Mouse (Mus musculus) limb, embryonic 12.5 days (tissue): ENCODE results near the gene Chrm5. TPM values are rescaled to one million over a fixed set of nuclear protein-coding genes. Genes with fewer than 3 reads are reported as not detected.
A peak's percentile ranks its signal among the peaks of the same experiment; 100 is the strongest.

Experiments used
- ATAC-seq: fragments of 200-750 bp; cut with Nextera tagmentation; 2 replicates; pipeline ENCODE4 v1.8.0; 2017; ENCODE audit warnings: low read depth, moderate TSS enrichment; ENCODE audit not compliant: insufficient number of reproducible peaks, insufficient read depth, low FRiP score, low TSS enrichment
- H3K27ac ChIP-seq: fragments of 300-500 bp; sonication (generic); 2 replicates; pipeline ENCODE4 v1.5.1; 2016; ENCODE audit warnings: mild to moderate bottlenecking, moderate library complexity
- H3K27me3 ChIP-seq: fragments of 300-500 bp; sonication (generic); 2 replicates; pipeline ENCODE4 v1.6.1; 2016; ENCODE audit warnings: mild to moderate bottlenecking, moderate library complexity
- H3K36me3 ChIP-seq: fragments of 300-500 bp; sonication (generic); 2 replicates; pipeline ENCODE4 v1.6.1; 2016; ENCODE audit warnings: mild to moderate bottlenecking, moderate library complexity
- H3K4me1 ChIP-seq: fragments of 300-500 bp; sonication (generic); replicated peaks from 2 replicates; pipeline ENCODE4 v1.6.1; 2016
- H3K4me2 ChIP-seq: fragments of 300-500 bp; sonication (generic); 2 replicates; pipeline ENCODE4 v1.6.1; 2016; ENCODE audit warnings: mild to moderate bottlenecking, moderate library complexity
- H3K4me3 ChIP-seq: fragments of 300-500 bp; sonication (generic); replicated peaks from 2 replicates; pipeline ENCODE4 v1.5.1; 2016; ENCODE audit warnings: mild to moderate bottlenecking
- H3K9ac ChIP-seq: fragments of 300-500 bp; sonication (generic); replicated peaks from 2 replicates; pipeline ENCODE4 v1.6.1; 2016; ENCODE audit warnings: mild to moderate bottlenecking, moderate library complexity
- H3K9me3 ChIP-seq: fragments of 300-500 bp; sonication (generic); 2 replicates; pipeline ENCODE4 v1.6.1; 2016; ENCODE audit warnings: mild to moderate bottlenecking, moderate library complexity
- WGBS: fragments of 180-500 bp; shearing (Covaris S2); methylation state at CpG from one replicate; pipeline ENCODE4 v1.1.7; 2016; 5-methylcytosine and 5-hydroxymethylcytosine counted together
- polyA plus RNA-seq: library from polyadenylated mRNA; unstranded; fragments of >200 nt; fragmentation: Nextera tagmentation; extraction: Ambion mirVana; gene quantifications from 2 replicates; pipeline ENCODE4 v1.2.1, GENCODE M21; 2016

Chrm5 gene
- polyA plus RNA-seq, 1 experiment from 2014 or later: not detected

GRCm38 (mm10) chr2:112501209-112501608, 20.6 kb upstream of the Chrm5 start:
- Histone ChIP-seq H3K27me3 (no peaks in the 10 kb centered on the region), H3K4me2 (no peak overlapping the region), H3K9me3 (no peaks in the 10 kb centered on the region), H3K9ac (no peak overlapping the region), H3K36me3 (no peaks in the 10 kb centered on the region), H3K27ac (no peak overlapping the region), H3K4me3 (no peak overlapping the region), H3K4me1 (peaks cover 9% of the 10 kb centered on the region; the same call in 1 of the 2 replicates)
- ATAC-seq: peak; percentile 60; the same call in 1 of the 2 replicates
- WGBS: 5% methylated on average over 6 of the region's 6 CpGs

DNA sequence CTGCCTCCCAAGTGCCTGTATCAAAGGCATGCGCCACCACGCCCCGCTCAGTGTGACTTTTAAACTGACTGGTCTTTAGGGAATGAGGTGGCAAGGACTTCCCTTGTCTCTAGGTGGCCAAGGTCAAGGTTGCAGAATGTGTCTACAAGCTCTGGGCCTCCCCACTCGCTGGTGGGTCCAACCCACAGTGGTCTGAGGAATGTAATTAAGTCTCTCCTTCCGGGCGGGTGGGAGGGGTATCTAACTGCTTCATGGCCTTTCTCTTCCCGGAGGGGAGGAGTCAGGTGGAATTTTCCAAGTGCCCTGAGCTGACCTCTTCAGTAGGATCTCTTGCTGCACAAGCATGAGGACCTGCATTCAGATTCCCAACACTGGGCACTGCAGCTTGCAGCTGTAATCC, 17.3 kb upstream of the Chrm5 start:
- H3K9me3 ChIP-seq: no peaks in the 10 kb centered on the region
- H3K36me3 ChIP-seq: no peaks in the 10 kb centered on the region
- H3K4me1 ChIP-seq: peaks cover 9% of the 10 kb centered on the region; the same call in 1 of the 2 replicates
- no peak for ATAC-seq
- 64% methylated on average over 7 of the region's 7 CpGs for WGBS
- no peak overlapping the region for H3K4me2 ChIP-seq
- no peak overlapping the region for H3K4me3 ChIP-seq
- no peaks in the 10 kb centered on the region for H3K27me3 ChIP-seq
- no peak overlapping the region for H3K27ac ChIP-seq
- no peak overlapping the region for H3K9ac ChIP-seq

- ATAC-seq: peak; percentile 73; the same call in 1 of the 2 replicates
- peak overlapping the region; percentile 98 for H3K9ac ChIP-seq
- peak overlapping the region; percentile 99 for H3K27ac ChIP-seq
- peak overlapping the region; percentile 78 for H3K4me3 ChIP-seq
- peaks cover 9% of the 10 kb centered on the region; the same call in 1 of the 2 replicates for H3K4me1 ChIP-seq
- H3K4me2 ChIP-seq: peak overlapping the region; percentile 66
- no peaks in the 10 kb centered on the region for H3K36me3 ChIP-seq
- 40% methylated on average over 11 of the region's 11 CpGs for WGBS
- no peaks in the 10 kb centered on the region for H3K9me3 ChIP-seq
- H3K27me3 ChIP-seq: no peaks in the 10 kb centered on the region
Measured at GRCm38 (mm10) chr2:112493539-112494260, 13.1 kb upstream of the Chrm5 start.

DNA sequence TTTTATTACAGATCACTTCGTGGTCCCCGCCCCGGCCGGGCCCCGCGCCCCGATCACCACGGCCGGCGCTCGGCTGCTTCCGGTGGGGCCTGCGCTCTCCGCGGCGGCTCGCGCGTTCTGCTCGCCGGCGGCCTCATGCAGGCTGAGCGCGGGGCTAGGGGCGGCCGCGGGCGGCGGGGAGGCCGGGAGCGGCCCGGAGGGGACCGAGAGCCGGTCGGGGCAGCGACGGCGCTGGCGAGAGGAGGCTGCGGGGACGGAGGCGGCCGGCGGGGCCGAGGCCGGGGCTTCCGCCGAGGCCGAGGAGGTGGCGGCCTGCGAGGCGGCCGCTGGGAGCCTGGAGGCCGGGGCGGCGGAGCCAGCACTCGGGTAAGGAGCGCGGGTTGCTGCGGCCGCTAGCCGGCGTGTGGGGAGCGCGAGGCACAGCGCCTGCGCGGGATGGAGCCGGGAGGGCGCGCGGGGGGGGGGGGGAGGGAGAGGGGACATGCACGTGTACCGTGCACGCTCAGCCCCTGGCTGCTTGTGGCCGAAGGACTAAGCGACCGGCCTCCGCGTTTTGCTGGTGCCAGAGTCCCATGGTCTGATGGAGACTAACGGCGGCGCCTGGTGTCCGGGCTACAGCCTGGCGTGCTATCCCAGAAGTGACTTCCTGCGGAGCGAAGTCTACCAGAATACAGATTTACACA, 12.4 kb upstream of the Chrm5 start, which contains the start of gene Aven:
Gene Aven (plus strand): TSS at position 109 of the 683 bp plus-strand sequence.
- ATAC-seq: peak; percentile 93
- Histone ChIP-seq H3K9ac (peak within 1 kb of the TSS; percentile 98), H3K4me2 (peak within 1 kb of the TSS; percentile 66), H3K4me1 (peaks cover 9% of the 10 kb centered on the region; the same call in 1 of the 2 replicates), H3K27ac (peak within 1 kb of the TSS; percentile 99), H3K27me3 (no peaks in the 10 kb centered on the region), H3K9me3 (no peaks in the 10 kb centered on the region), H3K4me3 (peak within 1 kb of the TSS; percentile 78), H3K36me3 (no peaks in the 10 kb centered on the region)
- WGBS: under 1% methylated on average over 74 of the region's 87 CpGs

GRCm38 (mm10) chr2:112492431-112492855, 11.9 kb upstream of the Chrm5 start:
- Histone ChIP-seq H3K4me2 (peak overlapping the region; percentile 66), H3K4me3 (peak overlapping the region; percentile 78), H3K4me1 (peaks cover 9% of the 10 kb centered on the region; the same call in 1 of the 2 replicates), H3K9me3 (no peaks in the 10 kb centered on the region), H3K27ac (peak overlapping the region; percentile 99), H3K36me3 (no peaks in the 10 kb centered on the region), H3K9ac (peak overlapping the region; percentile 98), H3K27me3 (no peaks in the 10 kb centered on the region)
- WGBS: 7% methylated on average over 9 of the region's 9 CpGs
- ATAC-seq: no peak

DNA sequence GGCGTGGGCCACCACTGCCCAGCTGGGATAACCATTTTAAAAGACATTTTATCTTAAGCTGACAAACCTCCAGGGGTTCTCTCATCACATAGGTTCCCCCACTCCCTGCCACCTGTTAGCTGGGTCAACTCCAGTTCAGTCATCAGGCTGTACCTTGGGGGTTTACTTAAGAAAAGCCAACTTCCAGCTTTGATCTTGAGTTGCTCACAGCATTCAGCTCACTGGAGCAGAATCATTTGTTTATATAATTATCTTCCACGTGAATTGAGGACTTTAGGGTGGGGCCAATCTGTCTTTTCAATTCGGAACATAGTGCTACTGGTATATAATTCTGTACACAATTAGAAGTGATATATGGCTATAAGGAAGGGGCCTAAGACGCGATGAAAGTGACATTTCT, 11.1 kb upstream of the Chrm5 start:
- no peak overlapping the region for H3K4me3 ChIP-seq
- H3K4me1 ChIP-seq: peaks cover 9% of the 10 kb centered on the region; the same call in 1 of the 2 replicates
- H3K27me3 ChIP-seq: no peaks in the 10 kb centered on the region
- peak overlapping the region; percentile 66; the same call in 1 of the 2 replicates for H3K4me2 ChIP-seq
- 79% methylated on average over 5 of the region's 5 CpGs for WGBS
- H3K36me3 ChIP-seq: no peaks in the 10 kb centered on the region
- H3K9me3 ChIP-seq: no peaks in the 10 kb centered on the region
- no peak overlapping the region for H3K9ac ChIP-seq
- H3K27ac ChIP-seq: no peak overlapping the region
- ATAC-seq: no peak

DNA sequence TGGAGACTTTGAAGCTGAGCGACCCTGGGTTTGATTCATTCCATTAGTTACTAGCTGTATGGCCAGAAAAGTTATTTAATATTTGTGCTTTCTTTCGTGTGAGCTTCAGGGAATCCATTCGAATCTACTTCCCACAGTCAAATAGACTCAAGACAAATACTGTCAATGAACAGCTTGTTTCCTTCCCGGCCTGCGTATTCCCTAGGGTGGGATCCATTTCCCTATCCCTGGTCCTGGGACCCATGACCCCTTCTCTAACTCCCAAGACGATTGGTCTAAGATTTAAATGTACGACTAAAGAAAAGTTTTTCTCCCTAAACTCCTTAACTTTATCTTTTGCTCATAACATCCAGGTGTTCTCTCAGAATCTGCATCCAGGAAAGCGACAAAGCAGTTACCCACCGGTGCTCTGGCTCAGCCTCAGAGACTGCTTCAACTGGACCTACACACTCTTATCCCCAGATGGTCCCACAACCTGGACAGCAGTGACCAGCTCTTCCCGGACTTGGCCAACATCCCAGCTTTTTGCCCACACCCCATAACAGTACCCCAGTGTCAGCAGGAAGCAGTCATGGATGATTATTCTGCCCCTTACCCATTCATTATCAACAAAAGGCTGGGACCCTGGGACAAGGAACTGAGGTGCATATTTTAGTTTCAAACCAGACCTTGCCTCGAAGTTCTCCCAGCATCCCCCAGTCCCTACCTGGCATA, 10.1 kb upstream of the Chrm5 start:
- Histone ChIP-seq H3K27me3 (no peaks in the 10 kb centered on the region), H3K9me3 (no peaks in the 10 kb centered on the region), H3K36me3 (no peaks in the 10 kb centered on the region), H3K9ac (no peak overlapping the region), H3K4me1 (peaks cover 9% of the 10 kb centered on the region; the same call in 1 of the 2 replicates), H3K27ac (no peak overlapping the region), H3K4me2 (no peak overlapping the region), H3K4me3 (no peak overlapping the region)
- 79% methylated on average over 11 of the region's 11 CpGs for WGBS
- ATAC-seq: no peak

DNA sequence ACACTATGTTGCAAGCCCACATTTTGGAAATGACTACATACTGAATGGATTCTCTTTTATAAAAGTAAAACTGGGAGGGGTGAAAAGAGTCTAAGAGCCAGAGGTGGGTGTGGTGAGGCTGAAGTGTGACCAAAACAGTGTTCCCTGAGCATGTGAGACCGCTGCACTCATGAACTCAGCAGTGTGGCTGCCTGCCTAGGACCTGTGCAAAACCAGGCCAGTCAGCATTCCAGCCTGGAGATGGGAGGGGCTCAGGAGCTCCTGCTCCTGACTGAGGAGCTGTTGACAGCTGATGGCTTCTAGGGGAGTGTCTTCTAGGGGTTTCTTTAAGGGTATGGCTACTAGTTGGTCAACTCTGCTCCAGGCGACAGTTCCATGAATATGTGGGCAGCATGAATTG, 4.3 kb upstream of the Chrm5 start:
- Histone ChIP-seq H3K4me1 (no peaks in the 10 kb centered on the region), H3K4me3 (no peak overlapping the region), H3K9ac (no peak overlapping the region), H3K36me3 (no peaks in the 10 kb centered on the region), H3K9me3 (no peaks in the 10 kb centered on the region), H3K4me2 (no peak overlapping the region), H3K27me3 (no peaks in the 10 kb centered on the region), H3K27ac (no peak overlapping the region)
- ATAC-seq: no peak
- whole genome bisulfite sequencing: 77% methylated on average over 2 of the region's 2 CpGs

DNA sequence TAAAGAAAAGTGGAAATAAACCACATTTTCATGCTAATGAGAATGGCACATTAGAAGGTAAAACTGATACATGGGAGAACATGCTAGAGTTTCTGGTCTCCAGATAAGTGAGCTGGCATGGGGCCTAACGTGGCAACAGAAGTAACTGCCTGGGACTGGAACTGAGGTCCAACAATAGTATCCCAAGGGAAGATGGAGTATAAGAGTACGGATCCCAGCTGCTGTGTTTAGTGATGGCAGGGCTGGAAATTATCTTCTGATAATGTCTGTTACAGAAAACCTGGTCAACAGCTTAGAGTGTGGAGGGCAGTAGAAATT, 2.7 kb upstream of the Chrm5 start:
- 65% methylated on average over 2 of the region's 2 CpGs for WGBS
- H3K36me3 ChIP-seq: no peaks in the 10 kb centered on the region
- no peaks in the 10 kb centered on the region for H3K27me3 ChIP-seq
- H3K9me3 ChIP-seq: no peaks in the 10 kb centered on the region
- no peaks in the 10 kb centered on the region for H3K4me1 ChIP-seq
- ATAC-seq: no peak
- no peak overlapping the region for H3K4me2 ChIP-seq
- no peak overlapping the region for H3K27ac ChIP-seq
- no peak overlapping the region for H3K4me3 ChIP-seq
- H3K9ac ChIP-seq: no peak overlapping the region

DNA sequence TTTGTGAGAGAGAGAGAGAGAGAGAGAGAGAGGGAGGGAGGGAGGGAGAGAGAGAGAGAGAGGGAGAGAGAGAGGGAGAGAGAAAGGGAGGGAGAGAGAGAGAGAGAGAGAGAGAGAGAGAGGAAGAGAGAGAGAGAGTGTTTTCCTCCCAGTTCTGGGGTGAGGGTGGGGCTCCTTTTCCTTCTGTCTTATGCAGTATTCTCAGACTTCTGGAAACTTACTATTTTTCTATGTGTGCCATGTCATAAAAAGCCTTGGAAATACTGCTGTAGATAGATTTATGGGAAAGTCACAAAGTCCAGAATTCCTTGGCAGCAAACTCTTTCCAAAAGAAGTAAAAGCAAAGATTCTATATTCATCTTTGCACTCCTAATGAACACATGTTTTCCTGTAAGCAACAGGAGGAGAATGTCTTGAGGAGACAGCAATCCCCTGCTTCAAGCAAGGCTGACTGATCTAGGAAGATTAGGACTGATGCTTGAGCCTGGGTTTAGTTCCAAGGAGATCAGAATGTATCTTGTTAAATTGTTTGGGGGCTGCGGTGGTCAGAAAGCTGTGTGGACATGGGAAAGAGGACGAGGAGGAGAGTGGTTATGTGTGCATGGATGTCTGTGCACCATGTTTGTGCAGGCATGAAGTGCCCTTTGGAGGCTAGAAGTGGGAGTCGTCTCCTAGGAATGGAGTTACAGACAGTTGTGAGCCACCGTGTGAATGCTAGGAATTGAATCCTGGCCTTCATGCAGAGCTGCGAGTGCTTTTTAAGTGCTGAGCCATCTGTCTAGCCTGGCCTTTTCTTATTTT, 2.2 kb upstream of the Chrm5 start:
- Histone ChIP-seq H3K27ac (no peak overlapping the region), H3K27me3 (no peaks in the 10 kb centered on the region), H3K36me3 (no peaks in the 10 kb centered on the region), H3K9ac (no peak overlapping the region), H3K4me2 (no peak overlapping the region), H3K4me1 (no peaks in the 10 kb centered on the region), H3K9me3 (no peaks in the 10 kb centered on the region), H3K4me3 (no peak overlapping the region)
- ATAC-seq: no peak
- 80% methylated on average over 5 of the region's 5 CpGs for WGBS
